ENCODE assay signal across 18 mouse cellular contexts in genomic region chr11:105494786-105495369, GRCm38 (mm10). TPM values are rescaled to one million over a fixed set of nuclear protein-coding genes. Genes with fewer than 3 reads are reported as not detected.
A peak's percentile ranks its signal among the peaks of the same experiment; 100 is the strongest.
DNase-seq lines count a peak whose midpoint lies in the region; ATAC-seq and TF ChIP-seq lines count a peak whose summit lies in the region.
"Had no signal": no experiment of that assay in that cellular context is flagged by ENCODE, and none has a peak within 500 bp of the region (broad histone marks: within the 10 kb centered on the region; RNA-seq: fewer than 3 reads in every experiment).

No protein-coding gene starts in this region.

- no peak for DNase-seq in frontal cortex, postnatal 14 days (ENCODE audit: low spot score in 2 of 2)
- DNase-seq in lung, adult 2 months: peak; percentile 2
- no peak for DNase-seq in lung, postnatal 14 days
- DNase-seq in cerebellum, postnatal 4 days (ENCODE audit: low spot score in 2 of 2): no peak
- DNase-seq in hindbrain, postnatal 0 days (ENCODE audit: low spot score): no peak
- DNase-seq: cerebellum, adult 11 months; gastrocnemius, postnatal 14 days had no signal

- no peak overlapping the region for H3K9ac ChIP-seq in heart, embryonic 13.5 days
- no peak overlapping the region for H3K9ac ChIP-seq in stomach, embryonic 15.5 days
- H3K9ac ChIP-seq in hindbrain, postnatal 0 days (replicated peaks; ENCODE audit: low read length): no peak overlapping the region
- H3K9ac ChIP-seq: hindbrain, embryonic 15.5 days; midbrain, embryonic 13.5 days had no signal

- no peaks in the 10 kb centered on the region for H3K9me3 ChIP-seq in heart, embryonic 13.5 days
- H3K9me3 ChIP-seq in stomach, embryonic 15.5 days: no peaks in the 10 kb centered on the region
- H3K9me3 ChIP-seq in hindbrain, postnatal 0 days (ENCODE audit: low read length): no peaks in the 10 kb centered on the region
- H3K9me3 ChIP-seq: hindbrain, embryonic 15.5 days; midbrain, embryonic 13.5 days had no signal

- H3K27ac ChIP-seq in heart, embryonic 13.5 days (replicated peaks): peak overlapping the region; percentile 65
- no peak overlapping the region for H3K27ac ChIP-seq in stomach, embryonic 15.5 days
- H3K27ac ChIP-seq in hindbrain, postnatal 0 days: no peak overlapping the region
- H3K27ac ChIP-seq: hindbrain, embryonic 15.5 days; kidney, postnatal 0 days; midbrain, embryonic 13.5 days had no signal

- TF ChIP-seq POLR2A in lung, adult 2 months (IDR thresholded peaks at IDR 0.05; ENCODE audit: borderline replicate concordance, extremely low read depth, low read depth, low read length): no peak

- H3K4me1 ChIP-seq in lung, adult 2 months (ENCODE audit: control insufficient read depth, insufficient read depth, low read length): no peaks in the 10 kb centered on the region
- peaks cover 55% of the 10 kb centered on the region for H3K4me1 ChIP-seq in heart, embryonic 13.5 days
- 0 out of 2 replicates have a peak, but pooled peaks cover 4% of the 10 kb centered on the region for H3K4me1 ChIP-seq in stomach, embryonic 15.5 days
- H3K4me1 ChIP-seq in hindbrain, postnatal 0 days (ENCODE audit: insufficient read depth, low read length): no peaks in the 10 kb centered on the region

- ATAC-seq in frontal cortex, adult (ENCODE audit: low TSS enrichment): peak; percentile 40
- ATAC-seq in heart, embryonic 13.5 days (ENCODE audit: extremely low read depth, insufficient number of reproducible peaks, low FRiP score, low TSS enrichment): no peak
- ATAC-seq in stomach, embryonic 15.5 days (ENCODE audit: insufficient read depth, low FRiP score, low read depth): peak; percentile 39; the same call in 1 of the 2 replicates
- ATAC-seq in hindbrain, postnatal 0 days: no peak
- ATAC-seq: midbrain, embryonic 13.5 days had no signal

- no peaks in the 10 kb centered on the region for H3K27me3 ChIP-seq in heart, embryonic 13.5 days (replicated peaks)
- no peaks in the 10 kb centered on the region for H3K27me3 ChIP-seq in stomach, embryonic 15.5 days (replicated peaks)
- H3K27me3 ChIP-seq in hindbrain, postnatal 0 days (ENCODE audit: insufficient read depth, low read length): no peaks in the 10 kb centered on the region
- H3K27me3 ChIP-seq: hindbrain, embryonic 15.5 days had no signal

- H3K36me3 ChIP-seq in heart, embryonic 13.5 days: no peaks in the 10 kb centered on the region
- no peaks in the 10 kb centered on the region for H3K36me3 ChIP-seq in stomach, embryonic 15.5 days
- H3K36me3 ChIP-seq in hindbrain, postnatal 0 days (ENCODE audit: insufficient read depth, low read length): no peaks in the 10 kb centered on the region
- H3K36me3 ChIP-seq: hindbrain, embryonic 15.5 days; midbrain, embryonic 13.5 days had no signal

- 84% methylated on average over 6 of the region's 6 CpGs for WGBS in lung, adult 2 months
- 50% methylated on average over 6 of the region's 6 CpGs for whole genome bisulfite sequencing in heart, embryonic 13.5 days
- 70% methylated on average over 6 of the region's 6 CpGs for WGBS in stomach, embryonic 15.5 days
- WGBS in hindbrain, postnatal 0 days: 87% methylated on average over 6 of the region's 6 CpGs

- no peak for TF ChIP-seq CTCF in lung, adult 2 months (IDR thresholded peaks at IDR 0.05; ENCODE audit: insufficient read depth, low read length)
- no peak for TF ChIP-seq CTCF in hindbrain, postnatal 0 days (IDR thresholded peaks at IDR 0.05; ENCODE audit: low read depth)

- H3K4me3 ChIP-seq in lung, adult 2 months (replicated peaks; ENCODE audit: extremely low read depth, low read depth, low read length): no peak overlapping the region
- no peak overlapping the region for H3K4me3 ChIP-seq in heart, embryonic 13.5 days
- no peak overlapping the region for H3K4me3 ChIP-seq in stomach, embryonic 15.5 days (replicated peaks)
- no peak overlapping the region for H3K4me3 ChIP-seq in hindbrain, postnatal 0 days (ENCODE audit: low read length)
- H3K4me3 ChIP-seq: hindbrain, embryonic 15.5 days; midbrain, embryonic 13.5 days had no signal

- peak overlapping the region; percentile 53 for H3K4me2 ChIP-seq in heart, embryonic 13.5 days
- no peak overlapping the region for H3K4me2 ChIP-seq in stomach, embryonic 15.5 days
- H3K4me2 ChIP-seq in hindbrain, postnatal 0 days (ENCODE audit: low read depth, low read length): no peak overlapping the region
- H3K4me2 ChIP-seq: midbrain, embryonic 13.5 days had no signal

RNA-seq across cellular contexts. Expression of gene March10, which starts 38.3 kb away (rescaled TPM):
- polyA plus RNA-seq in lung, adult 2 months (2012; rRNA removed): 0.08 and 0.14 TPM in 2 replicates
- 0.36 TPM in 1 of 2 replicates, not detected in the other for polyA plus RNA-seq in heart, embryonic 13.5 days (2015; fragmentation: Nextera tagmentation; extraction: Ambion mirVana)
- not detected in 2 replicates for polyA plus RNA-seq in stomach, embryonic 15.5 days (2015; fragmentation: Nextera tagmentation; extraction: Ambion mirVana)
- total RNA-seq in hindbrain, postnatal 0 days (2014; rRNA removed): 0.52 and 1.2 TPM in 2 replicates
- 0.52 and 0.58 TPM in 2 replicates for polyA plus RNA-seq in hindbrain, postnatal 0 days (2015; fragmentation: Nextera tagmentation; extraction: Ambion mirVana)
- total RNA-seq: adrenal gland, postnatal 14 days; common myeloid progenitor, adult 5-6 weeks; gastrocnemius, postnatal 14 days had no signal
- polyA plus RNA-seq: forebrain, embryonic 11.5 days; limb, embryonic 11.5 days; liver, embryonic 16.5 days had no signal

Comparison
In these comparisons a context has a peak if more than half of its experiments do, and no peak if none do; other contexts are left out.
1. ATAC-seq: peak in frontal cortex, adult (single experiment) and stomach, embryonic 15.5 days (single experiment); none in heart, embryonic 13.5 days (single experiment) and hindbrain, postnatal 0 days (single experiment).